Mouse (Mus musculus) MEL (cell line): ENCODE measurements at regions not wholly inside any gene's neighbourhood (a gene's known extent, or its start where the extent isn't known, plus 50 kb on each side); places are given as distances from the start of the nearest gene placed in this dataset.

Source experiments
- DNase-seq: peaks from one replicate; pipeline ENCODE4 v3.0.0; 2011; ENCODE audit warnings: low read depth, low spot score
- H3K27ac ChIP-seq: 2 replicates; pipeline ENCODE4 v1.5.1; 2012; ENCODE audit warnings: low read depth, mild to moderate bottlenecking, control low read depth, low read length, moderate library complexity; ENCODE audit not compliant: control insufficient read depth
- H3K27me3 ChIP-seq, 2 experiments: fragments of 150-350 bp in 1 of 2; sonication (generic) in 1 of 2; 2 replicates each; pipeline ENCODE4 v1.6.1; 2012; ENCODE audit warnings: low read length in 2 of 2, mild to moderate bottlenecking in 2 of 2, improper control_type of control experiment in 1 of 2, moderate library complexity in 1 of 2; ENCODE audit not compliant: insufficient read depth in 2 of 2, control insufficient read depth in 1 of 2
- H3K36me3 ChIP-seq, 2 experiments: 2 replicates each; pipeline ENCODE4 v1.6.1; 2012 to 2014; ENCODE audit warnings: low read length in 2 of 2, improper control_type of control experiment in 1 of 2, inconsistent platforms in 1 of 2, mild to moderate bottlenecking in 1 of 2; ENCODE audit not compliant: insufficient read depth in 2 of 2, control insufficient read depth in 1 of 2
- H3K4me1 ChIP-seq, 2 experiments: fragments of 150-350 bp in 1 of 2; sonication (generic) in 1 of 2; 2 replicates each; pipeline ENCODE4 v1.6.1; 2012; ENCODE audit warnings: low read length in 2 of 2, improper control_type of control experiment in 1 of 2, mild to moderate bottlenecking in 1 of 2; ENCODE audit not compliant: insufficient read depth in 2 of 2, control insufficient read depth in 1 of 2
- H3K4me3 ChIP-seq, 2 experiments: fragments of 150-350 bp in 1 of 2; sonication (generic) in 1 of 2; 2 replicates each; pipeline ENCODE4 v1.5.1; 2012; ENCODE audit warnings: low read depth in 2 of 2, low read length in 2 of 2, mild to moderate bottlenecking in 2 of 2, moderate library complexity in 2 of 2, control low read depth in 1 of 2, improper control_type of control experiment in 1 of 2; ENCODE audit not compliant: control insufficient read depth in 1 of 2, insufficient read depth in 1 of 2
- H3K79me2 ChIP-seq: 2 replicates; pipeline ENCODE4 v1.6.1; 2012; ENCODE audit warnings: mild to moderate bottlenecking, low read length, moderate library complexity; ENCODE audit not compliant: control insufficient read depth, poor library complexity, insufficient read depth
- H3K9ac ChIP-seq: 2 replicates; pipeline ENCODE4 v1.6.1; 2012; ENCODE audit warnings: low read depth, mild to moderate bottlenecking, control low read depth, low read length, moderate library complexity; ENCODE audit not compliant: control insufficient read depth, poor library complexity, severe bottlenecking
- H3K9me3 ChIP-seq: fragments of 150-350 bp; sonication (generic); replicated peaks from 2 replicates; pipeline ENCODE4 v1.6.1; 2012; ENCODE audit warnings: mild to moderate bottlenecking, low read length, improper control_type of control experiment, moderate library complexity; ENCODE audit not compliant: insufficient read depth
- BHLHE40 ChIP-seq: IDR thresholded peaks from 2 replicates; pipeline ENCODE4 v1.6.1; 2012; ENCODE audit warnings: low read depth, mild to moderate bottlenecking, inconsistent platforms, low read length, improper control_type of control experiment, borderline replicate concordance
- CHD2 ChIP-seq: IDR thresholded peaks from 2 replicates; pipeline ENCODE4 v1.6.1; 2011; ENCODE audit warnings: low read length, improper control_type of control experiment
- CTCF ChIP-seq, 3 experiments: IDR thresholded peaks in 2 of 3; conservative IDR thresholded peaks in 1 of 3; 2 replicates each; pipeline ENCODE4 v1.5.1; 2011 to 2012; ENCODE audit warnings: low read length in 3 of 3, low read depth in 2 of 3, mild to moderate bottlenecking in 2 of 3, improper control_type of control experiment in 1 of 3, inconsistent platforms in 1 of 3, mixed read lengths in 1 of 3, moderate library complexity in 1 of 3; ENCODE audit not compliant: control insufficient read depth in 1 of 3, insufficient read depth in 1 of 3, poor library complexity in 1 of 3, severe bottlenecking in 1 of 3
- ELF1 ChIP-seq: IDR thresholded peaks from 2 replicates; pipeline ENCODE4 v1.6.1; 2014; ENCODE audit warnings: low read depth, mild to moderate bottlenecking, inconsistent platforms, low read length, improper control_type of control experiment, moderate library complexity
- EP300 ChIP-seq, 2 experiments: IDR thresholded peaks; 2 replicates each; pipeline ENCODE4 v1.6.1; 2011; ENCODE audit warnings: improper control_type of control experiment in 2 of 2, low read length in 2 of 2, low read depth in 1 of 2, mild to moderate bottlenecking in 1 of 2
- ETS1 ChIP-seq: IDR thresholded peaks from 2 replicates; pipeline ENCODE4 v1.6.1; 2012; ENCODE audit warnings: low read depth, mild to moderate bottlenecking, inconsistent platforms, low read length, improper control_type of control experiment, moderate library complexity
- GABPA ChIP-seq: IDR thresholded peaks from 2 replicates; pipeline ENCODE4 v1.6.1; 2012; ENCODE audit warnings: low read depth, mild to moderate bottlenecking, inconsistent platforms, low read length, improper control_type of control experiment, moderate library complexity
- GATA1 ChIP-seq: IDR thresholded peaks from 2 replicates; pipeline ENCODE4 v1.6.1; 2011; ENCODE audit warnings: low read depth, low read length, improper control_type of control experiment
- JUND ChIP-seq: IDR thresholded peaks from 2 replicates; pipeline ENCODE4 v1.6.1; 2011; ENCODE audit warnings: low read depth, mild to moderate bottlenecking, improper control_type of control experiment, low read length
- MAFK ChIP-seq: IDR thresholded peaks from 2 replicates; pipeline ENCODE4 v1.6.1; 2011; ENCODE audit warnings: low read depth, mild to moderate bottlenecking, low read length, improper control_type of control experiment, borderline replicate concordance
- MAZ ChIP-seq: IDR thresholded peaks from 2 replicates; pipeline ENCODE4 v1.6.1; 2012; ENCODE audit warnings: low read depth, mild to moderate bottlenecking, inconsistent platforms, low read length, improper control_type of control experiment
- MEF2A ChIP-seq: IDR thresholded peaks from 2 replicates; pipeline ENCODE4 v1.6.1; 2014; ENCODE audit warnings: low read depth, mild to moderate bottlenecking, inconsistent platforms, low read length, improper control_type of control experiment; ENCODE audit not compliant: poor library complexity, insufficient replicate concordance, severe bottlenecking; ENCODE audit errors: extremely low read depth
- MXI1 ChIP-seq: IDR thresholded peaks from 2 replicates; pipeline ENCODE4 v1.6.1; 2011; ENCODE audit warnings: mild to moderate bottlenecking, low read depth, low read length, improper control_type of control experiment
- MYB ChIP-seq: IDR thresholded peaks from 2 replicates; pipeline ENCODE4 v1.6.1; 2011; ENCODE audit warnings: mild to moderate bottlenecking, low read depth, low read length, improper control_type of control experiment
- MYC ChIP-seq: IDR thresholded peaks from 2 replicates; pipeline ENCODE4 v1.6.1; 2011; ENCODE audit warnings: low read depth, mild to moderate bottlenecking, low read length, improper control_type of control experiment, moderate library complexity
- NRF1 ChIP-seq: IDR thresholded peaks from 2 replicates; pipeline ENCODE4 v1.6.1; 2014; ENCODE audit warnings: low read depth, mild to moderate bottlenecking, inconsistent platforms, low read length, improper control_type of control experiment, moderate library complexity; ENCODE audit not compliant: poor library complexity, insufficient read depth, severe bottlenecking
- POLR2A ChIP-seq, 2 experiments: IDR thresholded peaks; 2 replicates each; pipeline ENCODE4 v1.6.1; 2011 to 2012; ENCODE audit warnings: low read length in 2 of 2, mild to moderate bottlenecking in 2 of 2, control low read depth in 1 of 2, improper control_type of control experiment in 1 of 2, low read depth in 1 of 2, moderate library complexity in 1 of 2; ENCODE audit not compliant: control insufficient read depth in 1 of 2, insufficient read depth in 1 of 2, poor library complexity in 1 of 2
- POLR2AphosphoS5 ChIP-seq: IDR thresholded peaks from 2 replicates; pipeline ENCODE4 v1.6.1; 2012; ENCODE audit warnings: low read depth, borderline replicate concordance, mild to moderate bottlenecking, inconsistent platforms, low read length, moderate library complexity, mixed read lengths
- RAD21 ChIP-seq: IDR thresholded peaks from 2 replicates; pipeline ENCODE4 v1.6.1; 2011; ENCODE audit warnings: mild to moderate bottlenecking, low read depth, low read length, improper control_type of control experiment
- RCOR1 ChIP-seq: IDR thresholded peaks from 2 replicates; pipeline ENCODE4 v1.6.1; 2012; ENCODE audit warnings: low read depth, mild to moderate bottlenecking, inconsistent platforms, low read length, improper control_type of control experiment
- SMC3 ChIP-seq: IDR thresholded peaks from 2 replicates; pipeline ENCODE4 v1.6.1; 2011; ENCODE audit warnings: low read depth, low read length, improper control_type of control experiment
- TAL1 ChIP-seq: IDR thresholded peaks from 2 replicates; pipeline ENCODE4 v1.6.1; 2012; ENCODE audit warnings: mild to moderate bottlenecking, inconsistent platforms, low read length, moderate library complexity, mixed read lengths
- TBP ChIP-seq: IDR thresholded peaks from 2 replicates; pipeline ENCODE4 v1.8.0; 2011; ENCODE audit warnings: low read depth, low read length, improper control_type of control experiment
- TCF12 ChIP-seq: IDR thresholded peaks from 2 replicates; pipeline ENCODE4 v1.6.1; 2014; ENCODE audit warnings: low read depth, mild to moderate bottlenecking, inconsistent platforms, low read length, improper control_type of control experiment, moderate library complexity
- USF2 ChIP-seq, 2 experiments: IDR thresholded peaks; 2 replicates each; pipeline ENCODE4 v1.6.1; 2011 to 2012; ENCODE audit warnings: improper control_type of control experiment in 2 of 2, low read length in 2 of 2, borderline replicate concordance in 1 of 2, inconsistent platforms in 1 of 2, low read depth in 1 of 2, mild to moderate bottlenecking in 1 of 2; ENCODE audit not compliant: insufficient read depth in 1 of 2
- ZKSCAN1 ChIP-seq: IDR thresholded peaks from 2 replicates; pipeline ENCODE4 v1.6.1; 2012; ENCODE audit warnings: low read depth, mild to moderate bottlenecking, inconsistent platforms, low read length, improper control_type of control experiment, moderate library complexity
- ZMIZ1 ChIP-seq: IDR thresholded peaks from 2 replicates; pipeline ENCODE4 v1.6.1; 2012; ENCODE audit warnings: low read depth, mild to moderate bottlenecking, inconsistent platforms, low read length, improper control_type of control experiment, moderate library complexity

GRCm38 (mm10) chr8:118124993-118125392 is 158.5 kb upstream of the Cdh13 start:
- Histone ChIP-seq H3K9me3 (no peaks in the 10 kb centered on the region), H3K27ac (no peak overlapping the region), H3K4me3 (no peak overlapping the region), H3K9ac (no peak overlapping the region), H3K27me3 (no peaks in the 10 kb centered on the region), H3K79me2 (no peaks in the 10 kb centered on the region), H3K4me1 (no peaks in the 10 kb centered on the region), H3K36me3 (no peaks in the 10 kb centered on the region)
- TF ChIP-seq POLR2AphosphoS5 (no peak), GATA1 (no peak), MEF2A (no peak), NRF1 (no peak), BHLHE40 (no peak), MAZ (no peak), MAFK (no peak), MXI1 (no peak), JUND (no peak), TBP (no peak), TCF12 (no peak), CTCF (IDR thresholded peaks at IDR 0.05 in 2 of 3, conservative IDR thresholded peaks at IDR 0.05 in 1 of 3; ENCODE audit: control insufficient read depth in 1 of 3, insufficient read depth in 1 of 3, low read depth in 2 of 3, low read length in 3 of 3, poor library complexity in 1 of 3, severe bottlenecking in 1 of 3) (no peak), CHD2 (no peak), ZMIZ1 (no peak), RAD21 (no peak), TAL1 (no peak), MYB (no peak), ZKSCAN1 (no peak)
- DNase-seq, result no peak

GRCm38 (mm10) chr8:118114253-118114652 is 169.3 kb upstream of the Cdh13 start:
- no peak for TF ChIP-seq RCOR1
- no peak for TF ChIP-seq MYC
- no peak for TF ChIP-seq POLR2A (IDR thresholded peaks at IDR 0.05; ENCODE audit: control insufficient read depth in 1 of 2, insufficient read depth in 1 of 2, low read depth in 1 of 2, low read length in 2 of 2, poor library complexity in 1 of 2)
- TF ChIP-seq ELF1, result no peak
- no peak for TF ChIP-seq MEF2A
- no peak for TF ChIP-seq POLR2AphosphoS5
- TF ChIP-seq SMC3, result no peak
- TF ChIP-seq USF2 (IDR thresholded peaks at IDR 0.05; ENCODE audit: borderline replicate concordance in 1 of 2, insufficient read depth in 1 of 2, low read depth in 1 of 2, low read length in 2 of 2), result no peak
- no peak for TF ChIP-seq GABPA
- TF ChIP-seq ETS1, result no peak
- TF ChIP-seq MXI1, result no peak
- no peak for TF ChIP-seq EP300 (IDR thresholded peaks at IDR 0.05; ENCODE audit: low read depth in 1 of 2, low read length in 2 of 2)
- no peak for TF ChIP-seq RAD21
- no peak for TF ChIP-seq TAL1
- no peak for TF ChIP-seq MYB
- Histone ChIP-seq H3K36me3 (no peaks in the 10 kb centered on the region), H3K27me3 (no peaks in the 10 kb centered on the region), H3K4me1 (no peaks in the 10 kb centered on the region), H3K9me3 (no peaks in the 10 kb centered on the region), H3K79me2 (no peaks in the 10 kb centered on the region), H3K4me3 (no peak overlapping the region), H3K27ac (no peak overlapping the region), H3K9ac (no peak overlapping the region)
- DNase-seq, result no peak
